8 mouse cellular contexts compared by ENCODE assay signal in genomic region chr6:120531020-120531965, GRCm38 (mm10). TPM values are rescaled to one million over a fixed set of nuclear protein-coding genes. Genes with fewer than 3 reads are reported as not detected.
A peak's percentile ranks its signal among the peaks of the same experiment; 100 is the strongest.
DNase-seq lines count a peak whose midpoint lies in the region; ATAC-seq and TF ChIP-seq lines count a peak whose summit lies in the region.

TSS of gene Hdhd5 (minus strand) at chr6:120531319.

- H3K27ac ChIP-seq in hindbrain, embryonic 14.5 days, result peak within 1 kb of the TSS; percentile 69

- POLR2A ChIA-PET in Patski (lab: Charles Lee), result interaction anchor here (0.6 kb wide), 1 partner anchor 170 kb away, joined by 3 read pairs; no protein-coding TSS in a partner anchor

- peaks cover 22% of the 10 kb centered on the region for H3K27me3 ChIP-seq in Patski
- no peaks in the 10 kb centered on the region for H3K27me3 ChIP-seq in hindbrain, embryonic 14.5 days (ENCODE audit: control insufficient read depth, insufficient read depth, low read length)

- no peaks in the 10 kb centered on the region for H3K36me3 ChIP-seq in hindbrain, embryonic 14.5 days (replicated peaks; ENCODE audit: control insufficient read depth, insufficient read depth)

- peak; percentile 48 for DNase-seq in Patski (ENCODE audit: low read depth, low spot score)
- peak; percentile 97 for DNase-seq in cerebellum, postnatal 14 days
- peak; percentile 88 to 92 for DNase-seq in frontal cortex, postnatal 25 days (ENCODE audit: low spot score in 2 of 2)
- peak; percentile 94 for DNase-seq in hindbrain, embryonic 14.5 days (ENCODE audit: low spot score)
- peak; percentile 93 to 94 for DNase-seq in layer of hippocampus, postnatal 36 days
- peak; percentile 95 for DNase-seq in lung, postnatal 36 days
- DNase-seq in retina, postnatal 1 day, result peak; percentile 96
- peak; percentile 85 to 90 for DNase-seq in urinary bladder, adult 18-20 months (ENCODE audit: low spot score in 2 of 2)

- CTCF ChIA-PET in Patski (lab: Charles Lee), result interaction anchor here (0.9 to 1.4 kb wide), 2 partner anchors 17 to 144 kb away, joined by 3 read pairs; no protein-coding TSS in a partner anchor

- H3K9me3 ChIP-seq in hindbrain, embryonic 14.5 days (ENCODE audit: control insufficient read depth, low read length), result no peaks in the 10 kb centered on the region

- ATAC-seq in Patski, result peak; percentile 95
- ATAC-seq in hindbrain, embryonic 14.5 days (ENCODE audit: low FRiP score), result peak; percentile 98

- peak within 1 kb of the TSS; percentile 89 for H3K9ac ChIP-seq in hindbrain, embryonic 14.5 days

- no peak for TF ChIP-seq CTCF in Patski (IDR thresholded peaks at IDR 0.05)

- peaks cover 17% of the 10 kb centered on the region; the same call in 1 of the 2 replicates for H3K4me1 ChIP-seq in hindbrain, embryonic 14.5 days (replicated peaks; ENCODE audit: control insufficient read depth, insufficient read depth, low read length)

- peak within 1 kb of the TSS; percentile 98 for H3K4me3 ChIP-seq in hindbrain, embryonic 14.5 days (replicated peaks; ENCODE audit: low read length)

- H3K4me2 ChIP-seq in hindbrain, embryonic 14.5 days (replicated peaks), result peak within 1 kb of the TSS; percentile 66

- under 1% methylated on average over 75 of the region's 75 CpGs for WGBS in hindbrain, embryonic 14.5 days

- in situ Hi-C loops in Patski (cut with MboI; ENCODE audit: low pct_unique_long_range_greater_than_20kb), result no loop called here

RNA-seq across cellular contexts. Expression of gene Hdhd5, which starts in this region (rescaled TPM):
- 26.6 TPM for polyA plus RNA-seq in Patski (2021)
- 9.6 and 13.4 TPM in 2 replicates for polyA plus RNA-seq in hindbrain, embryonic 14.5 days (2014; fragmentation: Nextera tagmentation; extraction: Ambion mirVana)
- 10 to 100 TPM; 29.5 to 30.5 TPM for total RNA-seq in layer of hippocampus, postnatal 36 days (2021)

Comparison
In these comparisons a context has a peak if more than half of its experiments do, and no peak if none do; other contexts are left out.
1. Peak in every context shown above with its lines: DNase-seq, ATAC-seq, H3K4me3 ChIP-seq and H3K27ac ChIP-seq.